Mouse (Mus musculus) C2C12 (cell line): ENCODE results near the gene Sar1a. TPM values are rescaled to one million over a fixed set of nuclear protein-coding genes. Genes with fewer than 3 reads are reported as not detected.
A peak's percentile ranks its signal among the peaks of the same experiment; 100 is the strongest.

ENCODE experiments used
- H3K27me3 ChIP-seq: one replicate; pipeline ENCODE4 v1.6.1; 2011; ENCODE audit not compliant: control insufficient read depth, insufficient read depth, insufficient read length
- H3K36me3 ChIP-seq: one replicate; pipeline ENCODE4 v1.6.1; 2011; ENCODE audit not compliant: control insufficient read depth, insufficient read depth
- H3K4me3 ChIP-seq: one replicate; pipeline ENCODE4 v1.5.1; 2011; ENCODE audit warnings: mild to moderate bottlenecking, control low read depth; ENCODE audit not compliant: poor library complexity, insufficient read depth, severe bottlenecking
- H3K79me2 ChIP-seq: one replicate; pipeline ENCODE4 v1.6.1; 2011; ENCODE audit not compliant: control insufficient read depth, insufficient read depth
- H3K79me3 ChIP-seq: one replicate; pipeline ENCODE4 v1.6.1; 2011; ENCODE audit warnings: low read depth, control low read depth
- H3ac ChIP-seq: one replicate; pipeline ENCODE3; 2011; ENCODE audit warnings: low read depth; ENCODE audit not compliant: control insufficient read depth, insufficient read length
- CEBPB ChIP-seq: IDR thresholded peaks from one replicate; pipeline ENCODE4 v1.6.1; 2011; ENCODE audit warnings: low read depth, mild to moderate bottlenecking, control low read depth, moderate library complexity
- CTCF ChIP-seq: IDR thresholded peaks from one replicate; pipeline ENCODE4 v1.5.1; 2011; ENCODE audit not compliant: control insufficient read depth, insufficient read depth, insufficient read length
- FOSL1 ChIP-seq: IDR thresholded peaks from one replicate; pipeline ENCODE4 v1.8.0; 2011; ENCODE audit warnings: mild to moderate bottlenecking, low read length; ENCODE audit not compliant: poor library complexity, insufficient read depth, severe bottlenecking
- MAX ChIP-seq: IDR thresholded peaks from one replicate; pipeline ENCODE4 v1.6.1; 2011; ENCODE audit warnings: mild to moderate bottlenecking, control low read depth
- MYOD1 ChIP-seq: IDR thresholded peaks from one replicate; pipeline ENCODE4 v1.6.1; 2011; ENCODE audit warnings: low read depth; ENCODE audit not compliant: control insufficient read depth, insufficient read length
- MYOG ChIP-seq: IDR thresholded peaks from one replicate; pipeline ENCODE4 v1.6.1; 2011; ENCODE audit not compliant: control insufficient read depth, insufficient read length; ENCODE audit errors: extremely low read depth
- USF1 ChIP-seq: IDR thresholded peaks from one replicate; pipeline ENCODE4 v1.6.1; 2011; ENCODE audit warnings: low read depth, mild to moderate bottlenecking, control low read depth, moderate library complexity
- polyA plus RNA-seq: library from polyadenylated mRNA; unstranded; fragments of >200 nt; fragmentation: generic; extraction: Trizol; gene quantifications from one replicate; pipeline ENCODE4 v1.2.1, GENCODE M21; 2012; ENCODE audit warnings: missing spikeins

The Sar1a gene
- polyA plus RNA-seq, 1 experiment: 150 TPM

DNA sequence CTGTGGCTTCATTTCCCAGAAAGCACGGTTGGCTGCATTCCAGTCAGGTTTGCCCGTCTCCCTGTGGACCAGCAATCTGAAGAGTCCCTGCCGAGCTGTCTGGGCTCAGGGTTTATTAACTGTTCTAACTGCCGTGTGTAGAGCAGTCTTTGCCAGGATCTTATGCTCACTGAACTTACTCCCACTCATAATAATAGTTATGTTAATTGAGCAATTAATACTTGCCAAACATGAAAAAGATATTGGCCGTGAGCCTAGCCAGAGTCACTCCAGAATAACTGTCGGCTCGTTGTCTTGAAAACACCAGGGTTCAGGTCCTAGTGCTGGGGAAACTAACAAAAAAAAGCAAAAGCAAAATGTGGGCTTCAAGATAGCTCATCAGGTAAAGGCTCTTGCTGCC lies 10.8 kb upstream of the Sar1a start:
- no peak overlapping the region for H3K4me3 ChIP-seq
- TF ChIP-seq MAX: no peak
- no peak for TF ChIP-seq CEBPB
- TF ChIP-seq CTCF: no peak
- no peak for TF ChIP-seq MYOG
- TF ChIP-seq FOSL1: no peak
- TF ChIP-seq USF1: no peak

DNA sequence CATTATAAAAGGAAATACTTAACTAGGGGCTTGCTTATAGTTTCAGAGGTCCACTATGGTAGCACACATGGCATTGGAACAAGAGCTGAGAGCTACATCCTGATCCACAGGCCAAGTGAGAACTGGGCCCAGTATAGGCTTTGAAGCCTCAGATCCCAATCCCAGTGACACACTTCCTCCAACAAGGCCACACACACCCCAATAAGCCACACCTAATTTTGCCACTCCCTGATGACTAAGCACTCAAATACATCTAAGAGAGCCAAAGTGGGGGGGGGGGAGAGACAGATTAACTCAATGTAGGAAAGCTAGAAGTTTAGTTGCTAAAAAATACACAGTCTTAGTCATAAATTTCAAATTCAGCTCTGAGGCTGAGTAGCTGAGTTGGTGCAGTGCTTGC lies 10.2 kb upstream of the Sar1a start:
- no peaks in the 10 kb centered on the region for H3K27me3 ChIP-seq
- H3K4me3 ChIP-seq: no peak overlapping the region
- H3K79me3 ChIP-seq: no peaks in the 10 kb centered on the region
- TF ChIP-seq CTCF: no peak
- TF ChIP-seq USF1: no peak
- no peak for TF ChIP-seq MYOD1
- no peak for TF ChIP-seq MYOG
- no peak for TF ChIP-seq FOSL1
- no peak for TF ChIP-seq MAX
- no peak for TF ChIP-seq CEBPB
- H3K79me2 ChIP-seq: no peaks in the 10 kb centered on the region
- H3ac ChIP-seq: no peak overlapping the region
- peaks cover 95% of the 10 kb centered on the region for H3K36me3 ChIP-seq

More for the DNA sequence above, 10.8 kb upstream of the Sar1a start:
- Histone ChIP-seq H3K79me3 (no peaks in the 10 kb centered on the region), H3K36me3 (peaks cover 95% of the 10 kb centered on the region), H3K79me2 (no peaks in the 10 kb centered on the region), H3K27me3 (no peaks in the 10 kb centered on the region), H3ac (no peak overlapping the region)

DNA sequence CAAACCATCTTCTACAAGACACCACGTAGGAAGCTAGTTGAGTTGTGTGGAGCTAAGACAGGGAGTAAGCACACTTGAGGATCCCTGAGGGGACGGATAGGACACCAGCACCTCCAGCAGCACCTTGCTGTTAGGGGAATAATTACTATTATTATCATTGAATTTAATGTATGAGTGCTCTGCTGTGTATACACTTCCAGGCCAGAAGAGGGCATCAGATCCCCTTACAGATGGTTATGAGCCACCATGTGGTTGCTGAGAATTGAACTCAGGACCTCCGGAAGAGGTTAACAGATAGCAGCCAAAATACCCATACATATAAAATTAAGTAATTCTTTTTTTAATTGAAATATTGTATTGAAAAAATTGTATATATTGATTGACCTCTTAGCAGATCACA lies 9.3 kb upstream of the Sar1a start:
- H3K79me3 ChIP-seq: no peaks in the 10 kb centered on the region
- H3K36me3 ChIP-seq: peaks cover 93% of the 10 kb centered on the region
- H3K4me3 ChIP-seq: no peak overlapping the region
- H3K79me2 ChIP-seq: no peaks in the 10 kb centered on the region
- no peak overlapping the region for H3ac ChIP-seq
- TF ChIP-seq FOSL1 (no peak), MYOD1 (no peak), CTCF (no peak), USF1 (no peak), CEBPB (no peak), MYOG (no peak), MAX (no peak)
- H3K27me3 ChIP-seq: no peaks in the 10 kb centered on the region

DNA sequence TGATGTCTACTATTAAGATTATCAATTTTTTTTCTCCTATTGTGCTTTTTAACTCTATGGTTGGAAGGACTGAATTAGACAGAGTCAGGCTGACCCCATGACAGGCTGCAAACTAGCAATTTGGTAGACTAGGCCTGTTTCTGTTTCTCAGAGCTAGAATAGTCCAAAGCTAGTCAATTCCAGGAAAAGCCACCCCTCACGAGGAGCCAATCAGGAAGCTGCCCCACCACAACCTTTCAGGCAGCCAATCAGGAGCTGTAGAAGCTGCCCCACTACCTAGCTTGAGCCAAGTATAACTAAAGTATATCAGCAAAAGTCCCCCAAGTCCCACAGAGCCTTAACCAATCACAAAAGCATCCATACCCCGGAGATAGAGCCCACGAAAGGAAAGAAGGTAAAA lies 4.2 kb upstream of the Sar1a start:
- H3ac ChIP-seq: no peak overlapping the region
- H3K79me3 ChIP-seq: peaks cover 6% of the 10 kb centered on the region
- no peak for TF ChIP-seq CTCF
- no peak for TF ChIP-seq USF1
- no peak for TF ChIP-seq FOSL1
- TF ChIP-seq CEBPB: no peak
- TF ChIP-seq MYOG: no peak
- no peak for TF ChIP-seq MYOD1
- no peak overlapping the region for H3K4me3 ChIP-seq
- peaks cover 52% of the 10 kb centered on the region for H3K36me3 ChIP-seq
- no peaks in the 10 kb centered on the region for H3K27me3 ChIP-seq
- peaks cover 9% of the 10 kb centered on the region for H3K79me2 ChIP-seq

DNA sequence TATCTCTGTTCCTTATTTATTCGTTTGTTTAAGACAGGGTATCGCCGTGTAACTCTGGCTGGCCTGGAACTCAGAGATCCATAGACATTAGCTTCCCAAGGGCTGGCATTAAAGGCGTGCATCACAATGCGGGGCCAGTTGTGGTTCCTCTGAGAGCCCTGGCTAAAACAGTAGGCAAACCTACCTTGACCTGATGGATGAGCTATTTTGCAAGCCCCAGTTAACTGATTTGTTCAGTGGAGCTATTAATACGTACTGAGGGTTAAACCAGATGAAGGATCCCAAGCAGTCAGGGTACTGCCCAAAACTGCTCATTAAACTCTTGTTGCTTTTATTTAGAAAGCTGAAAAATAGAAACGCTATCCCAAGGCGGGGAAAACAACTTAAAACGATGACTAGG lies 554 bp upstream of the Sar1a start:
- H3K4me3 ChIP-seq: peak overlapping the region; percentile 99
- H3ac ChIP-seq: peak overlapping the region; percentile 67
- peaks cover 43% of the 10 kb centered on the region for H3K36me3 ChIP-seq
- peaks cover 42% of the 10 kb centered on the region for H3K79me3 ChIP-seq
- peaks cover 46% of the 10 kb centered on the region for H3K79me2 ChIP-seq
- no peaks in the 10 kb centered on the region for H3K27me3 ChIP-seq
- no peak for TF ChIP-seq CTCF
- TF ChIP-seq MYOD1: no peak
- no peak for TF ChIP-seq CEBPB
- no peak for TF ChIP-seq MYOG
- TF ChIP-seq FOSL1: no peak
- no peak for TF ChIP-seq MAX
- TF ChIP-seq USF1: no peak

DNA sequence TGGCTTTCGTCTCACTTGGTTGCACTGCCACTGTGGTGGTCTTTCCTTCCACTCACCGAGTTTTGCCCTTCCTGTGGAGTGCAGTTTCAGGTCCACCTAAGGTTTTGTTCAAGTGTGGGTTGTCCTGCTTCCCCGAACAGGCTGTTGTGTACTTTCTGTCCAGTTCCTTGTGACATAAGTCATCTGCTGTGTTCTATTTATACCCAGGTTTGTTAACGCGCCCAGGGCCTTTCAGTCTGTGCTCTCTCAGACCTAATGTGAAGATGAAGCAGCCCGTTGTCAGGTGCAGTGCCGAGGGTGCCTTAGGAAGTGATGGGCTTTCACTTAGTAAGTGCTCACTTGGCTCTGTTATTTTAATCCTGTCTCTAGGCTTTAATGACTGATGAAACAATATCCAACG lies 9.3 kb downstream of the Sar1a start:
- TF ChIP-seq MYOG (no peak), MAX (no peak), FOSL1 (no peak), CEBPB (no peak), CTCF (no peak), USF1 (no peak), MYOD1 (no peak)
- Histone ChIP-seq H3K27me3 (no peaks in the 10 kb centered on the region), H3K79me3 (peaks cover 16% of the 10 kb centered on the region), H3ac (no peak overlapping the region), H3K4me3 (no peak overlapping the region), H3K79me2 (peaks cover 34% of the 10 kb centered on the region), H3K36me3 (peaks cover 93% of the 10 kb centered on the region)
